Mouse (Mus musculus) heart, postnatal 25 days (tissue): ENCODE data around the gene Fam20a. TPM values are rescaled to one million over a fixed set of nuclear protein-coding genes. Genes with fewer than 3 reads are reported as not detected.

Experiments
- DNase-seq: peaks from one replicate; pipeline ENCODE4 v3.0.0; 2022; ENCODE audit warnings: low spot score
- intact Hi-C: fragments of 180-260 bp; cut with DNase I; formaldehyde crosslinking; loops from one replicate; pipeline ENCODE4 v1.15.1; 2025
- total RNA-seq, 2 experiments: library from RNA; stranded (reverse); gene quantifications; 2 replicates each; pipeline ENCODE4 v1.2.3; 2021

Gene Fam20a
- 1 to 10 TPM; 4.3 to 4.9 TPM for total RNA-seq

DNA sequence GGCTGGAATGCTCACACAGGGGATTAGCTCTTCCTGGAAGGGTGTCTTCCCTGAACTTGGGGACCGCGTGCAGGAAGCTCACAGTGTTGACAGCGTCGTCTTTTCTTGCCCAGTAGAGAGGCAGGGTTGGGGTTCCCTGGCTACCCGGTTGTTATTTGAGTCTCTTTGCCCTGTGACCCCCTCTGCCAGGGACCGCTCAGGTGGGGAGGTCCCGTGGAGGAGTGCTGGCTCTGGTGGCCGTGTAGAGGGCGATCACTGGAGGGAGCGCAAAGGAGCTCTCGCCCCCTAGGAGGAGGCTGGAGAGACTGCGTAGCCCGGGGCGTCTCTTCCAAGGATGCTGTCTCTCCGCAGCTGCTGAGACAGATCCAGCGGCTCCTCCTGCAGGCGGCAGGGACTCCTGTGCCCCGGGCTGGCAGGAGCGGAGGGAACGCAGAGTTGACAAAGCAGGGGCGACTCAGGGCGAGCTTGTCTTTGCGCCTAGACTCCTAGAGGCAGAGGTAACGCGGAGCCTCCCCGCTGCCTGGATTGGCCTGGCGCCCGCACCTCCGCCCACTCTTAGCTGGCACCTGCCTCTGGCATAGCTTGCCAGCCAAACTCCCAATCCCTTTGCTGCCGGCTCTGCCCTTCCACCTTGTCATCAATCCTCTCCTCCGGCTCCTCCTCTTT is at the start of gene Fam20a:
Gene Fam20a (minus strand): TSS at position 499 of the 666 bp plus-strand sequence.
- DNase-seq: peak; percentile 52
- intact Hi-C loops: loop anchor here (2.0 to 5.0 kb wide), 2 partner anchors 47 to 70 kb away; no protein-coding TSS in a partner anchor

DNA sequence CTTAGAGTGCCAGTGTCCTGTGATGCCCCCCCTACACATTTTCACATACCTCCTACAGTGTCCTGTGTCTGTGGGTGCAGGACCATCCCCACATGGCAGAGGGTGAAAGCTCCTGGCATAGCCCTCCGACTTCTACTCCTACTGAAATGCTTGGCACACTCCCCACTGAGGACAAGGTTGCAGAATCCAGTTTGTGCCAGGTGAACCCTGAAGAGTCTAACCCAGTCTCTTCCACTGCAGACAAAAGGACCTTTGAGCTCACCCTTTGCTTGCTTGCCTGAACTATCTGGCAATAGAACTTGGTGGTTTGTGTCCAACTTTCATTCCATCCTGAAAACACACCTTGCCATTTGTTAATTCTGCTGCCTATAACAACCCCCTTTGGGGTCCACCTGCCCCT is 49.3 kb upstream of the Fam20a start:
- DNase-seq: no peak
- intact Hi-C loops: no loop called here

DNA sequence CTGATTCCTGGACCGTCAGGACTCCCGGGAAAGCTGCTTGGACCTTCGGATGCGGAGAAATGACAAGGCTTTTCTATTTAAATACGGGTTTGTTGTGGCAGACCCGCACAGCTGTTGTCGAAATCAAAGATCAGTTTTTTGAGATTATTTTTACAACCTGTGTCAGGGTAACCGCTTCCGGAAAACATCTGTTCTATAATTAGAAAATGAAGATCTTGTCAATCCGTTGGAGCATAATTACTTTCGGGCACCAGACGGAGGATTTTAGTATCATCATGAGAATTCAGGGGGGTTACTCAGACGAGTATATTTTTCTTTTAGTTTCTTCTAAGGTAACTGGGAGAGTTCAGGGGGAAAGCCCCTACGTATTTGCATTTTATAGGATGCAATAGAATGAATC is 48.1 kb upstream of the Fam20a start:
- no peak for DNase-seq
- intact Hi-C loops: no loop called here

DNA sequence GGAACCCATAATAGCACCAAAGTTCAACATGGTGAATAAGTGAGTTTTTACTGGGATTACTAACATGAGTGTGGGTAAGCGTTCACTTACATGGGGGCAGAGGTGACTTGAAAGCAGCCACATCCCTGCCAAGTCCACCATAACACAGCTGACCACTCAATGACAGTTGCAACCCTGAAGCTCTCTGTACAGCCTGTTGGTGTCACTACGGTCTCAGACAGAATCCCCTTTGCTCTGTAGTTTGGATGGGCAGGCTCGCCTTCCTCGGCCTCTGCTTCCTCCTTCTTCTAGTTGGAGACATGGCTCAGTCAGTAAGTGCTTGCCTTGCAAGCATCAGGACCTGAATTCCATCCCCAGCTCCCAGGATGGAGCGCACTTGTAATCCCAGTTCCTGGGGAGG is 47.0 kb upstream of the Fam20a start:
- intact Hi-C loops: no loop called here
- no peak for DNase-seq

DNA sequence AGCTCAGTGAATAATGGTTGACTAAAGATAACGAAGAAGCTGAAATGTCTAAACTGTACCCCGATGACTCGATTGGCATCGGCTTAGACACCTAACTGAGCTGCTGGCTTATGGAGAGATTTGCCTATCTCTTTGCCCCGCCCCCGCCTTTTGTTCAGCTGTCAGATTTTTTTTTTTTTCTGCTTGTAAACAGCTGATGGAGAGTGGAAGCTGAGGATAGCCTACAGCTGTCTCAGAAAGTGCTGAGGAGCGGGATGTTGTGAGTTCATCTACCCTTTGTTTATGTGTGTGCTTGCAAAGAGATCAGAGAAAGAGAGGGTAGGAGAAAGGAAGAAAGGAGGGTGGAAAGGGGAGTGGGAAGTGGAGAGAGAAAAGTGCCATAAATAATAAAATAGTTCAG is 38.0 kb upstream of the Fam20a start:
- DNase-seq: no peak
- intact Hi-C loops: no loop called here

DNA sequence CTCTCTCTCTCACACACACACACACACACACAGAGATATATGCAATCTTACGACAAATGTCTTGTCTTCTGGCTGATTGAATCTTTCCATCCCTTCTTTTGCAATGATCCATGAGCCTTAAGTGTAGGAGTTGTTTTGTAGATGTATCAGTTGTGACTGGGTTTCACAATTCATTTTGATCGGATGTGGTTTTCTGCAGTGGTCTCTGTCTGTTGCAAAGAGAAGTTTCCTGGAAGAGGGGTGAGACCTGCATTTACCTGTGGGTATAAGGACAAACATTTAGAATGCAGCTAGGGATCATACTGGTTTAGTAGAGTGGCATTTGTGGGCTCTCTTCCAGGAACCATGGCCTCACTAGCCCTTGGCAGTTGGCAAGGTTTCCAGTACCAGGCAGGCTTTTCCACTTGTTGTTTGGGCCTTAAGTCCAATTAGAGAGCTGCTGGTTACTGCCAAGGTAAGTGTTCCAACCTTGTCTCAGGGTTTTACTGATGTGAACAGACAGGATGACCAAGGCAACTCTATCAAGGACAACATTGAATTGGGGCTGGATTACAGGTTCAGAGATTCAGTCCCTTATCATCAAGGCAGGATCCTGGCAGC is 36.6 kb upstream of the Fam20a start:
- DNase-seq: no peak

DNA sequence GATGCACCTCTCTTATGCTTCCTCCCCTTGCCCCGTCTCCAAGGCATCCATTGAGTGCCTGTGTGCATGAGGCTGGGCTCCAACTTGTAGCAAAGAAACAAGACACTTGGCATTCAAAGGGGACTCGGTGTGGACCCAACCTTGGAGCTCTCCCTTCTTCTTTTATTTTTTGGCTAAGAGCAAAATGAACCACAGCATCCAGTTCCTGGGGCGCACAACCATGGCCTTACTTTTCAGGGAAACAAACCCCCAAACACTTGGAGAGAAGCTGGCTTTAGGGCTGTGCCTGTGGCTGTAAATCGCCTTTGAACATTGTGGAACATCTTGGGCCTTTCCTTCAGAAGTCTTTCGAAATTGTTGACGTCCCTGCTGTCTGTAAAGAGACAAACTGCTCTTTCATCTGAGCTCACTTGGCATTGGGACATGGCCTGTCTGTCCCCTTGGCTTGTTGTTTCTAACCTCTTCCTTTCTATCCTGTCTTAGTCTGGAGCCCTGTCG is 32.1 kb upstream of the Fam20a start:
- no peak for DNase-seq
- intact Hi-C loops: no loop called here

More for the DNA sequence above, 36.6 kb upstream of the Fam20a start:
- intact Hi-C loops: no loop called here

DNA sequence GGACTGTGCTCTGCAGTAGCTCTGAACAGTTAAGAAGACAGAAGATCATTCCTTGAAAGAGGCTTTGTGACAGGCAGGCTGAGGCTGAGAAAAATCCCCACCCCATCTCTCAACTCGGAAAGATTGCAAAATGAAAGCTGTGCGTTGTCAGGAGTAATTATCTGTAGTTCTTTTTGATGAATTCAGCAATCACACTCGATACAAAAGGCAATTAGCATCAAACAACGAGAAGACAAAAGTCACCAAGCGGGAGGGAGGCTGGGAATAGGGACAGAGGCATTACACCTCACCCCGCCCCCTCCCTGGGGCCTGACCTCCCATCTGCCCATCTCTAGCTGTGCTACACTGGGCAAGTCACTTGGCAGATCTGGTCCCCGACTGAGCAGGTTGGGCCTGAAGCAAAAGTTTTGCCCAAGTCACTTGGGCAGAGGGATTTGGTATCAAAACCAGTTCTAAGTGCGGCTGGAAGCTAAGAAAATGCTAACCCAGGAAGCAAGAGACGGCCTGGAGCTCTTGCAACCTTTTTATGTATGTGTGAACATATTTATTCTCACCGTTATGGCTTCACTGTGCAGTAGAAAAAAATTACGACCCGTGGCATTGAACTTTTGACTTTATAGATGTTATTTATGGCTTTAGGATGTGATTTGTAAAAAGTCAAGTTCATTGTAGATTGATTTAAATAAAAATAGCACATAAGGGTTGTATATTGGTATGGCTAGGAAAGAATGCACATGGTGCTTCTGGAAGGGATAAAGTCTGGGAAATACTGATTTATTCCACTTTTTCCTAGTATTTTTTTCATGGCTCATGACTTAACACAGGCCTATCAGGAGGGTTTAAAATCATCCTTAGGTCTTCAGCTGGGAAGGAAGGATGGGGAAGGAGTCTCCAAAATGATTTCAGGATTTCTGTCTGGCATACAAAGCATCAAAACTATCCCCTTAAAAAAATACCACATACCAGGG is 29.8 kb upstream of the Fam20a start:
- intact Hi-C loops: no loop called here
- DNase-seq: no peak

DNA sequence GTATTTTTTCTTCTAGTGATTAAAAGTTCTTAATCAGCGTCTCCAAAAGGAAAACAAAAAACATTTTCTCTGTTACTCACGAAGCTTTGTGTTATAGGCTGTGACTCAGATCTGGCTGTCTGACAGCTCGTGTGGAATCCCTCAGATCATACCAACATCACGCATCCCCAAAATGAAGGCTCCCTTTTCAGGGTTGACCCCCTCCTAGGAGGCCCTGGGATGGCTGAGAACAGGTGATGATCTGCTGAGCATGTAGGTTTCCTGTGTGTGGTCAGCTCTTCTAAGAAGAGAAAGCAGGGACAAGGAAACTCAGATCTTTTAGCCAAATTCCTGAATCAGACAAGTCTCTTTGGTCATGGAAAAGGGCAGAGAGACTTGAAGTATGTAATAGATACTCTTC is 23.1 kb upstream of the Fam20a start:
- intact Hi-C loops: no loop called here
- DNase-seq: no peak

DNA sequence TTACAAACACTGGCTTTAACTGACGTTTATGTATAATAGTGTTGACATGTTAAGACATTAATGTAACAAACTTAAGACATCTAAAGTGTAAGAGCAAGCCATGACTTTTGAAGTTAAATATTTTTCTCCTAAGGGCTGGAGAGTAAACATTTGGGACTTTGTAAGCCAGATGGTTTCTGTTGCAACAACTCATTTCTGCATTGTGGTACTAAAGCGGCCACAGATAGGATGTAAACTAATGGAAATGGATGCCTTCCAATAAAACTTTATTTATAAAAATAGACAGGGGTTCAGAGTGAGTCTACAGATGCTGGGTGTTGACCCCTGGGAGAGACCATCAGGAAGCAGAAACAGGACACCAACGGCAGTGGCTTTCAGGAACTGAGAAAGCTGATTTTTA is 15.9 kb upstream of the Fam20a start:
- intact Hi-C loops: no loop called here
- DNase-seq: no peak

DNA sequence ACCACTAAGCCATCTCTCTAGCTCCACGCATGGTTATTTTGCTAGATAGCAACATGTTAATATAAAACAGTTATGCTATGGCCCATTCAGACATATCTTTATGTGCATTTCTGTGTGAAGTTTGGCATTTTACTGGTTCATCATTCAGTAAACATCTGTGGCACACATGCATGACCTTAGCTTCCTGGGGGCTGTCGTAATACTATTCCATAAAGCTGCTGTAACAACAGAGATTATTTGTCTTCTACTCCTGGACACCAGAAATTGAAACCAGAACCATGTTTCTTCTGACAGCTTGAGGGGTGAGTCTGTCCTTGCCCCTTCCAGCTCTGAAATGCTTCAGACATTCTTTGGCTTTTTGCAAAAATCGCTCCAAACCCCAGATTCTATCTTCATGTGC is 14.3 kb upstream of the Fam20a start:
- intact Hi-C loops: no loop called here
- DNase-seq: no peak

DNA sequence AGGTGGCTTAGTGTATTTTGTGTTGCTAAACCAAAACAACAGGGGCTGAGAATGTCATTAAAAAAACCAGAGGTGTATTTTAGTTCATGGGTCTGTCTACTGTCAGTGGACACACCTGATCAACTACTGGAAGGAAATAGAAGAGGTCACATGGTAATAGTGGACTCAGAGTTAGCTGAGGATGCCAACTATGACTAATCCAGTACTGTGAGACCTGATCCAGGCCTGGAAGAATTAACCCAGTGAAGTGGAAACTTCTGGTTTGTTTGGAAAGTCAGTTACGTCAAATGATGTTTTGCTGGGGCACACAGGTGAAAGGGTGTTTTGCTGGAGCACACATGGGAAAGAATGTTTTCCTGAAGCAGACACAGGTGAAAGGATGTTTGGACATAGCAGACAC is 12.3 kb upstream of the Fam20a start:
- DNase-seq: no peak
- intact Hi-C loops: no loop called here

DNA sequence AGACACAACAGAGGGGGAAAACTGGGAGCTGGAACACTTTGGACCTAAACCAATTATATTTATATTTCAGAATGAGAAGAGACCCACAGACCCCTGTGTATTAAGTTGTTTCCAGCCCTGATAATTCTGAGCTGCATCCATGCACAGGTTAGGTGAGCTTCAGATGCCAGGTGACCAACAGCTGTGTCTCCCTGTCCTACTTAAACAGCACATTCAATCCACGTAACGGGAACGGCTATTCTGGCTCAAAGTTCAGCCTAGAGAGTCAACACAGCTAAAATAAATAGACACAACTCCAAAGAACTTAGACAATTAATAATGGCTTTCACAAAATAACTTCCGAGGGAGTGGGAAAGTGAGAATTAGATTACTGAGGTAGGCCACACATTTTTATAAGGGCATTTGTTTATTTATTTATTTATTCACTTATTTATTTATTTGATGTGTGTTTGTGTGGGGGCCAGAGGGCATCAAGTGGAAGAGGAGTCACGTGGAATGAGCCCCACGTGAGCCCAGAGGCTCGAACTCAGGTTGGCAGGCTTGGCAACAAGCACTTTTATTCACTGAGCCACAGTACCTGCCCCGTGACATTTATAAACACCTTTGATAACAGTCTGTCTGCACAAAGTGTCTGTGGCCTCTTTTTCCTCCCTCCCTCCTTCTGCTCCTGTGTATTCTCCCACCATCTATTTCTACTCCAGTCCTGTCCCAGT is 10.8 kb upstream of the Fam20a start:
- DNase-seq: no peak
- intact Hi-C loops: no loop called here

DNA sequence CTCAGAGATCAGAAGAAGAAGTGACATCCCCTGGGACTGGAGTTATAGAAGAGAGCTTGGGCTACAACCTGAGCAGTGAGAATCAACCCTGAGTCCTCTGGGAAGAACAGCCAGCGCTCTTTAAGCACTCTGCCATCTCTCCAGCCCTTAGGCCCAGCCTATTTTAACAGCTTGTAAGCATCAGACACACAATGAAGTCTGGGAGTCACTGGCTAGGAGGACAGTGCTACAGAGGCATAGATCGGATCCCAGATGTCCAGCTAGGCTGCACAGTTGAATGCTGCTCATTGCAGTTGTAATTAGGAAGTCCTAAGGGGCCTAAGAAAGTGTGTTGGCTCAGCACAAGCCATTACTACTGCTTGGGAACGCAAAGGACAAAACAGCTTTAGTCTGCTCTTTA is 6.3 kb upstream of the Fam20a start:
- intact Hi-C loops: no loop called here

DNA sequence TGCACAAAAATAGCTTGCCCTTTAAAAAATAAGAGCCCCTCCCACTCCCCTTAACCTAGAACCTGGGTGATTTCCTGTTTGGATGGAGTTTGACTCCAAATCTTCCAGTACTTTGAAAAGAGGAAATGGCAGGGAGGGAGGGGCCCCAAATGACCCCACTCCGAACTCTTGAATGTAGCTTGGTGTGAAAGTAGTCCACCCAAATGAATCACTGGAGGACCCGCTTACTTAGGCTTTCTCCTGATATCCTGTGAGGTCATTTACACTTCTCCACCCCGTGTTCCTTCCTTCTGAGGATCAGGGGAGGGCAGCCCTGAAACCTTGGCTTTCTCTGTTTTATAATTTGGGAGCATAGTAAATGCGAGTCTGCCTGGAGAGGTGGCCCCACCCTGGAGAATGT is 632 bp upstream of the Fam20a start:
- intact Hi-C loops: loop anchor here (5.0 kb wide), 1 partner anchor 70 kb away; no protein-coding TSS in a partner anchor
- peak; percentile 67 for DNase-seq

More for the DNA sequence above, 6.3 kb upstream of the Fam20a start:
- no peak for DNase-seq

DNA sequence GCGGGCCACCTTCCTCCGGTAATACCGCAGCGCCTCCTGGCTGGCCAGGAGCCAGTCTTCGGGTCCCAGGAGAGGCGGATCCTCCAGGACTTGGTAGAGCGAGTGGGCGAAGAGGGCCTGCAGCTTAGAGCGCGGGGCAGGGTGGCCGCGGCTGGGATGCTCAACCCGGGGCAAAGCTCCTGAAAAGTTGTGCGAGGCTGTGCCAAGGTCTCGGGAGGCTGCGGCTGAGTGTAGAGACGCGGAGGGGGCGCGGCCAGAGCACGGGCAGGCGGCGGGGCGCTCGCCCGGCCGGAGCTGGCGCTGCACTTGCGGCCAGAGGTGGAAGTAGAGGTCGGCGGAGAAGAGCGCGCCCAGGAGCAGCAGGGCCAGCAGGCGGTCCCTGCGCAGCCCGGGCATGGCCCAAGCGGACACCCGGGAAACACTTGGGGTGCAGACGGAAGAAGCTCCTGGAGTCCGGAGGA is 729 bp downstream of the Fam20a start:
- no peak for DNase-seq
- intact Hi-C loops: loop anchor here (2.0 to 5.0 kb wide), 2 partner anchors 47 to 71 kb away; no protein-coding TSS in a partner anchor

DNA sequence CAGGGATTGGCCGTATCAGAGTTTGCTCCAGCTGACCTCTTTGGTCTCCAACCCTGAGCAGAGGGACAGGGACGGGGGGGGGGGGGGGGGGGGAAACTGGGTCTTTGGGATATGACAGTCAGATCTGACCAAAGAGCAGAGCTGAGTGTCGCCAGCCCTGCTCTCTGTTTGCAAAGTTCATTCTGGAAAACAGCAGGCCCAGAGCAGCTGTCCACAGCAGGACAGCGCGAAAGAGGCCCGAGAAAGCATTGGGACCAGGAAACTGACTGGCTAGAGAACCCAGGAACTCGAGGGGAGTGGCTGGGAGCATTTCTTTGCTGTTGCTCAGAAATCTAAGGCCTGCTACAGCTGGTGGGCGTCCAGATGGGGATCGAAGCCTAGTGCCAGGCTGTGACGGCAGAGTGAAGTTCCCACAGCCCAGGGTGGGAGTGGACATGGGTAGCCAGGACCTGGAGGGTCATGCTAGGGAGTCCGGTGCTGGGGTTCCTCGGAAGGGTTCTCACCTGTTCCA is 1.2 kb downstream of the Fam20a start:
- peak; percentile 64 for DNase-seq
- intact Hi-C loops: loop anchor here (2.0 to 5.0 kb wide), 2 partner anchors 46 to 71 kb away; no protein-coding TSS in a partner anchor

DNA sequence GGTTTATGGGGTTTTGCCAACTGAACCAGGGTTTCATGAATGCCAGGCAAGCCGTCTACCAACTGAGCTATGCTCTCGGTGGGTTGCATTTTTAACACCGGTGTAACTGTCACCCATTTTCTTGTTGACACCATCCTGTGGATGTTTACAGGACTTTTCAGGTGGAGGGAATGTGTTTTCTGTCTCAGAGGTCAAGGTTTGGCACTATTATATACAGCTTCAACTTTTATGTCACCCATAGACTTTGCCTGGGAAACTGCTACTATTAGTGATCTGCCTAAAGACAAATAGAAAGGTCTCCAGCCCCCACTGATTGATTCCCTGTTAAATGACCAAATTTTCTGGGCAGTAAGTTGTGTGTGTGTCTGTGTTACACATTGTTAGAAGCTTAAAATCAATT is 2.7 kb downstream of the Fam20a start:
- intact Hi-C loops: no loop called here

More for the DNA sequence above, 2.7 kb downstream of the Fam20a start:
- no peak for DNase-seq
